Mouse (Mus musculus): Measurements from ENCODE around the gene Rbm12.

Rbm12 gene

DNA sequence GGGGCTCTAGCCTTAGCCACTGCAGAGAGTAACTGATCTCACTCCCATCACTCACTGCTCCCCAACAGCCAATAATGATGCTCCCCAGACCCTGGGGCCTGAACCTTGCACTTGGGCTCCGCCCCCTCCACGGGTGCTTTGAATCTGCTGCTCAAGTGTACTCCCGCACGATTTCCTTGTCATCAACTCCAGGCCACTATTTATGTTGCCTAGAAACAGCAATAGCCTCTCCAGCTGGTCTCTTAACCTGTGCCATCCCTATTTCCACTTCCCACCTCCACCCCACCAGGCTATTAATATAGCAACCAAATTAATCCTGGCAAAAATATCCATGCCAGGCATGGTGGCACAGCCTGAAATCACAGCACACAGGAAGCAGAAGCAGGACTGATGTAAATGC, 32.1 kb downstream of the Rbm12 start:
- peak; percentile 37 for DNase-seq (ENCODE audit: low read depth, low spot score)

DNA sequence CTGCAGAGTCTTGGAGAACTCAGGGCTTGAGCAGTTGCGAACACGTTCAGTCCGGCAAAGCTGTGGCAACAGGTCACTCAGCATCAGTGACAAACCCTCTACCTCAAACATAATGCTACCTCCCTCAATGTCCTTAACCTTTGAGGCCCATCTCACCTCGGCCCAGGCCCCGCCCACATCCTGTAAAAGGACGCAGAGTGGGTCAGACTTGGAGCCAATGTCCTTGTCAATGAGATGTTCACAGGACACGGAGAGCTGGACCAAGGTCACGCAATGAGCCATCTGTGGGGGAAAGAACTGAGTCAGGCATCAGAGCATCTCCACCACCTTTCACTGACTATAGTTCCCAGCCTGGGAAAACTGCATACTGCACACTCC, 32.6 kb downstream of the Rbm12 start:
- DNase-seq (ENCODE audit: low read depth, low spot score), result no peak

GRCm38 (mm10) chr2:156078421-156079182, 33.2 kb downstream of the Rbm12 start:
- no peak for DNase-seq (ENCODE audit: low read depth, low spot score)

DNA sequence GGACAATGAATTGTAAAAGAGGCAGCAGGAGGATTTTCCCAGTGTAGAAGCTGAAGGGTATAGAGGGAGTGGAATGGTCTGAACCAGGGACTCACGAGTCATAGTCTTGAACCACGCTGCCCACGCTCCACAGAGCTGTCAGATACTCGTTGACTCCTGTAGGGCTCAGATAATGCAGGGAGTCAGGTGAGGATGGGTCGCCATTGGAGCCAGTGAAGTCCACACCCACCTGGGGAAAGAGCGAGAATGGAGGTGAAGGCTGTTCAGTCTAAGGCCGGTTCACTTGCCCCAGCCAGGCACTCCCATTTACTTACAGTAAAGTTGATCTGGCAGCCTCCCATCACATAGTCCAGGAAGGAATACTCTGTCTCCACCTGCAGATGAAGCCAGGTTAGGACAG, 34.3 kb downstream of the Rbm12 start:
- no peak for DNase-seq (ENCODE audit: low read depth, low spot score)

GRCm38 (mm10) chr2:156073725-156074124, 38.1 kb downstream of the Rbm12 start:
- no peak for DNase-seq (ENCODE audit: low read depth, low spot score)

DNA sequence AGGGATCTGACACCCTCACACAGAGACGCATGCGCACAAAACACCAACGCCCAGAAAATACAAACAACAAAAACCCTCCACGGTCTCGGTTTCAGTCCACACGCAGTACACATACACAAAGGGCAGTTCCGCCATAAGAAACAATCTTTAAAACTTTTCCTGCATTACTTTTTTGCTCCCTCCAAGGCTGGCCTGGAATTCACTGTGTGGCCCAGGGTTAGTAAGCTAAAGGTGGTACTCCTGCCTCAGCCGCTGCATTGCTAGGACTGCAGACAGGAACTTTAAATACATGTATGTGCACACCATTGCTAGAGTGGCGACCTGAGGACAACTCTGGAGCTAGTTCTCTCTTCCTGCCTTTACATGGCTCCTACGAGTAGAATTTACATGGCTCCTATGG, 40.5 kb downstream of the Rbm12 start:
- DNase-seq (ENCODE audit: low read depth, low spot score), result no peak

DNA sequence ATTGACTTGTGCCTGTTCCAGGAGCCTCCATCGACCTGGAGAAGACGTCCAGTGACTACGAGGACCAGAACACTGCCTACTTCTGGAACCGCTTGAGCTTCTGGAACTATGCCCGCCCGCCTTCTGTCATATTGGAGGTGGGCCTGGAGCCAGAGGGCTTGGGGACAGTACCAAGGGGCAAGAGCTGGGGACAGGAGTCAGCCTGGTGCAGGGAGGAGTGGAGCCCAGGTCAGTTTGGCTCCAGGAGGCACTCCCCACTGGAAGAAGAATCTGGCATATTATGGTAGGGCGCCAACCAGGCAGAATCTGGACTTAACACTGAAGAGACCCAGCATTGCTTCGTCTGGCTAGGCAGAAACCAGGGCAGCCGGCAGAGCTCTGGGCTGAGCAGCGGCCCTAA, 43.9 kb downstream of the Rbm12 start:
- no peak for DNase-seq (ENCODE audit: low read depth, low spot score)

- no peak for DNase-seq (ENCODE audit: low read depth, low spot score)
Measured at GRCm38 (mm10) chr2:156066126-156066525, 45.7 kb downstream of the Rbm12 start.

GRCm38 (mm10) chr2:156065099-156066041, 46.4 kb downstream of the Rbm12 start, which contains the start of gene Spag4:
Gene Spag4, plus strand, starts transcription at chr2:156065175.
- DNase-seq (ENCODE audit: low read depth, low spot score), result peak; percentile 79

- DNase-seq (ENCODE audit: low read depth, low spot score), result no peak
Measured at GRCm38 (mm10) chr2:156052816-156053215, 59.0 kb downstream of the Rbm12 start, which contains the start of gene Fer1l4. Gene Fer1l4, minus strand, starts transcription at chr2:156052947.

DNA sequence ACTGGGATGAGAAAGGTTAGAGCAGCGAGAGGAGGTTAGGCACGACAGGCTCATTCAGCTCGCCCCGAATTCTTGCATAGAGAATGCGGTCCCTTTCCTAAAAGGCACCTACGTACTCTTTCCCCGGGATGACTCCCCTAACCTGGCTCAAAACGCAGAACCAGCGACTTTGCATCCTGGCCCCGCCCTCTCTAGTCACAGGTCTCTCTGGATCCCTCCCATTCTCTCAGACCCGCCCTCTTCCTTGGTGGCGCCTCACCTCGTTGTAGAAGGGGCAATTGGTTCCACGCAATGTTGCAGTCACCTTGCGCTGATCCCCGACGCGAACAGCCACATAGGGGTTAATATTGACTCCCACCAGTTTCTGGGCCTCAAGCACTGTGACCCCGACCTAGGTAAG, 63.8 kb downstream of the Rbm12 start:
- peak; percentile 72 for DNase-seq (ENCODE audit: low read depth, low spot score)

GRCm38 (mm10) chr2:156042903-156043302, 68.9 kb downstream of the Rbm12 start:
- DNase-seq (ENCODE audit: low read depth, low spot score), result no peak
